Mouse (Mus musculus) embryo, embryonic 9.5 days (tissue): ENCODE results near the gene Tnfaip3.
A peak's percentile ranks its signal among the peaks of the same experiment; 100 is the strongest.

Experiments
- DNase-seq: peaks from one replicate; pipeline ENCODE4 v3.0.0-alpha.2; 2017; ENCODE audit errors: extremely low spot score

The Tnfaip3 gene

DNA sequence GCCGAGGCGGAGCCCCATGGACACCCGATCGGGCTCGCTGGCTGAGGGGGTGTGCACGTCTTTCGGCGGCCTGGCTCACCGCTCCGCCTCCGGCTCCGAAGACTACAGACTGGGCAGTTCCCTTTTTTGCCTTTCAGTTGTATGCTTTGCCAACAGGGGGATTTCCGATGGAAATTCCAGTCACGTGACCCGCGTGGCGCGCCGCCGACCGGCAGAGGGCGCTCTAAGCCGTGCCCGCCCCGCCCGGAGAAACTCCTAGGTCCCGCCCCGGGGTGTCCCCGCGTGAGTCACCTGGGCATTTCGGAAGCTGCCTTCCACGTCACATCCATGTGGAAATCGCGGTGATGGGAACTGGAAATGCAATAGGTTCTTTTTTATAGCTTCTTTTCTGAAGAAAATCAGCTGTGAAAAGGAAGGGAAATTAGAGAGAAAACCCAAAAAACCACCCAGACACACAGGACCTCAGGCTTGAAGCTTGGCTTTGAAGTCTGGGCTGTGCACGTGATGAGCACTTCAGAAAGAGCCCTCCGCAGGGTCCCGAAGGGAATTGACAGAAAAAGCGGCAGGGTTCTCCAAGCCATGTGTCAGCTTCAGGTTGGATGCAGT, at the start of gene Tnfaip3:
TSS of gene Tnfaip3 (minus strand) at position 401 of the 606 bp plus-strand sequence.
- peak; percentile 96 for DNase-seq

DNA sequence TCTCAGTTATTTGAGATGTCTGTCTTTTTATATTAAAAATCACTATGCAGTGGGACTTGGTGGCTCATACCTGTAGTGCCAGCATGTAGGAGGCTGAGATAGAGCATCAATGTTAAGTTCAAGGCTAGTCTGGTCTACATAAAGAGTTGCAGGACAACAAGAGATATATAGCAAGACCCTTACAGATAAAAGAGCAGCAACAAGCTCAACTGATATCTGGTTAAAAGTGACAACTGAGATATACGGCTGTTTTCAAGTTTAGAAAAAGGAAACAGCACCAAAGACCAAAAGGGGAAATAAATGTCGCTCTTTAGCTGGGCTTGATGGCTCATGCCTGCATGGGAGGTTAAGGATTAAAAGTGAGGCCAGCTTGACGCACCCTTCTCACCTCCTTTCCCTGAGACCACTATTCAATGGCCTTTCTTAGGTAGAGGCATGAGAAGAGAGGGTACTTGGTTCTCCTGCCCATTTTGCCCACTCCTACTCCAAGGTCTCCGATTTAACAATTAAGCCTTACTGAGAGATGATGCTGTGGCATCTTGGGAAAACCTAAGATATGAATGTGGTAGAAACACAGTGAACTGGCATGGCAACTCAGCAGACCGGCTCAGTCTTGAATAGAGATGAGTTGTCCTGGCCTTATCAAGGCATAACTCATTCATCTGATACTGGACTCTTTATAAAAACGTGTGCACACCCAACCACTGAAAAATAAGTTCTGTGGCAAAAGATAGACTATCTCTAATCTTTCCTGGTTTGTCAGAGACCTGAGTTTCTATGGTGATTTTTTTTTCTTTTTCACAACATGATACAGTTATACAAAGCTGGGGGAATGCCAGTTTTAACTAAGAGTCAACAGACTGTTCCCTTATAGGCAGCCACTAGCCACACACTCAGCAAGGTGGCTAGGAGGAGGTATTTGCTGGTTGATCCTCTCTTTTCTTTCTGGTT, 49.5 kb upstream of the Tnfaip3 start:
- DNase-seq: no peak

- no peak for DNase-seq
Observed at GRCm38 (mm10) chr10:19063670-19064069, 48.2 kb upstream of the Tnfaip3 start.

DNA sequence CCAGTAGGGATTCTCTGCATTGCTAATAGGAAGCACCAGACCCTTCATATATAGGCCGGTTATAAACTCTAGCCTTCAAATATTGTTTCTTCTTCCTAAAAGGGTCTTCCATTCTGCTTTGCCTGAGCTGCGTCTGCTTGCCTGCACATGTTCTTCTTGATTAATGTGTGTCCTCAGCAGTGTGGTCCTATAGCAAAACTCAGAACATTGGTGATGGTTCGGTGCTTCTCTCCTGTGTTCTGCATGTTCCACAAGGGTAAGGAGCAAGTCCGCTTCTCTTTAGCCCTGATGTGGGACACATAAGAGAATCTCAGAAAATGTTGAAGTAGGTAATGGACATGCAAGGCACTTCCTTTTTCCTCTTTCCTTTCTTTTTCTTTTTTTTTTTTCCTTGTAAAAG, 47.8 kb upstream of the Tnfaip3 start:
- DNase-seq: no peak

- no peak for DNase-seq
Observed at GRCm38 (mm10) chr10:19062098-19062905, 46.8 kb upstream of the Tnfaip3 start.

DNA sequence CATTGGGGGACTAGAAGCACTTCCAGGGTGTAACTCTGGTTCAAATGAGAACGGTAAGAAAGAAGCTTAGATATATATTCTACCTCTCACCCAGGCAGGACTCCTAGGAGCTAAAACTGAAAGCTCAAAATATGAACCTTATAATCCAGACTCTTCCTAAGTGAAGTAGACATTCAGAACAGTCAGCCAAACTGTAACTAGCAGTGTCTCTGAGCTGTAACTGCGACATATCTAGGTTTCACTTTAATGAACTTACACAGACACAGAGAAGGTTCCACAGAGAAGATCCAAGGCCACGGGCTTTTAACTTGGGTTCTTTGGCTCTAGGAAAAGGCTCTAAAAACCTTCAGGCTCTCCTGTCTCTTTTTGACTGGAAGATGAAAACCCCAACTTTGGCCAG, 45.7 kb upstream of the Tnfaip3 start:
- no peak for DNase-seq

GRCm38 (mm10) chr10:19053524-19053923, 38.1 kb upstream of the Tnfaip3 start:
- DNase-seq: no peak

DNA sequence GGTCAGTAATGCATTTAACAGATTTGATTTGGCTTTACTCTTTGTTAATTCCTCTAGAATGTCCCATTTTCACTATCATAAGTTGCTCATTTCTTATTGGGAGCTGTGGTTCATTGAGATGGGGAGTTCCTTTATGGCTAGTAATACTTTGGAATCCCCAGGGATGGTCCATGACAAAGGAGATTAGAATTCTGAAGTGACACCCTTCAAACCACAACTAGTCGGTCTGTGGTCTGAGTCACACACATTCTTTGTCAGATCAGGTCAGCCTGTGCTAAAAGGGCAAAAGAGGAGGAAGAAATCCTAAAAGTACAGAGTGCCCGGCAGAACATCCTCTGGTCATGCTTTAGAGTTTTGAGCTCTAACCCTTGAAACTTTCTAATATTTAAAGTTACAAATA, 30.5 kb upstream of the Tnfaip3 start:
- DNase-seq: no peak

GRCm38 (mm10) chr10:19044765-19045516, 29.5 kb upstream of the Tnfaip3 start:
- DNase-seq: no peak

DNA sequence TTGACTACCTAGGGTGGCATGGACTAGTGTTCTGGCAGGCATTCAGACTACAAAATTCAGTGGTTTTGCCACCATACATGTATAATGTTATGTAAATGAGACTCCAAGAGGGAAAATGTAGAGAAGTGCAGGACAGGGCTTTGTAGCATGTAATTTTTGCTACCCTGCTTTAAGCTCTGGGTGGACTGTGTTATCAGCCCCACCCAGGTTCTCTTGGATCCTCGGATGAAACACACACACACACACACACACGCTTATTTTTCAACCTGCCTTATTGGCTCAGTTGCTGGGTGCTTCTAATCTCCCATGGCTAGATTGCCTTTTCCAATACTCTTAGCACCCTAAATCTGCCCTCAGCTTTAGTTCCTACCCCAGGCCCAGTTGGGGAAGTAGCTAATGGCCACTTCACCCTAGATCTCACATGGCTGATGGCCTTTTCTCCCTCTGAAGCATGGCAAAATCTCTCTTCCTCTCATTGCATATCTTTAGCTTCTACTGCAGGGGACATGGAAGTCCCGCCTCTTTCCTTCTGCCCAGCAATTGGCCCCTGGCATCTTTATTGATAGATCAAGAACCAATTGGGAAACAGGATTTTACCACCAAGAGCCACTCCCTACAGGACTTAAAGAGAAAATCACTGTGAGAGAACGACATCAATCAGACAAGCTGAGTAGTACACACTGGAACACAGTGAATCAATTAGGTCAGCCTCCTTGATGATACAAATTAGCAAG, 28.2 kb upstream of the Tnfaip3 start:
- DNase-seq: no peak

DNA sequence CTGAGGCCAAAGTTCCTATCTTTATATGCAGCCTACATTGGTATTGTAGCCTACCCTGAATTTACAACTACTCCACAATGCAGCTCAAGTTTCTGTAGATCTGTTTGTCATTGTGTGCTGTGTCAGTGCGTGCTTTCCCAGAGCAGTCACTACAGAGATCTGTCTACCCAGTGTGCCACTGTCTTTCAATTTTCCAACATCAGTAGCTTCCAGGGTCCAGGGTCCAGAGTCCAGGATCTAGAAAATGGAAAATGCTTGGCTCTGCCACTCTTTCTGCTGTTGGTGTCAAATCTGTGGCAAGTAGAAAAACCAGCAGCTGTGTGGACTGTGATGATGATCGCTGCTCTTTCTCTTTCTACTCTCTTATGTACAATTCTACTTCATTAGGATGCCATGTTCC, 24.7 kb upstream of the Tnfaip3 start:
- no peak for DNase-seq

- no peak for DNase-seq
Observed at GRCm38 (mm10) chr10:19034764-19035163, 19.3 kb upstream of the Tnfaip3 start.

DNA sequence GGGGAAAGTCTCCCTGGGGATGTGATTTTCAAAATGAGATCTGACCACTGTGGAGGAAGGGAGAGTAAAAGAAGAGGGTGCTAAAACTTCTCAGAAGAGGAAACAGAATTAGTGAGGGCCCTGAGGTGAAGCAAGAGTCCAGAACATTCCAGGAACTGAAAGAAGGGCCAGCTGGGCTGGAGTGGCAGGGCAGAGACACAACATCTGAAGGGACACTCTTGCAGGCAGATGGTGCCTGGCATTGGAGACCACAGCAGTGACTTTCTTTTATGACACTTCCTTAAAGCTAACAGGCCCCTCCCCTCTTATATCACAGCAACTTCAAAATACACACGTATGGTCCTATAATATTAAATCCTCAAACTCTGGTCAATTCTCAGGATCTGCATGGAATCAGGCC, 18.2 kb upstream of the Tnfaip3 start:
- DNase-seq: no peak

GRCm38 (mm10) chr10:19031875-19032274, 16.4 kb upstream of the Tnfaip3 start:
- no peak for DNase-seq

DNA sequence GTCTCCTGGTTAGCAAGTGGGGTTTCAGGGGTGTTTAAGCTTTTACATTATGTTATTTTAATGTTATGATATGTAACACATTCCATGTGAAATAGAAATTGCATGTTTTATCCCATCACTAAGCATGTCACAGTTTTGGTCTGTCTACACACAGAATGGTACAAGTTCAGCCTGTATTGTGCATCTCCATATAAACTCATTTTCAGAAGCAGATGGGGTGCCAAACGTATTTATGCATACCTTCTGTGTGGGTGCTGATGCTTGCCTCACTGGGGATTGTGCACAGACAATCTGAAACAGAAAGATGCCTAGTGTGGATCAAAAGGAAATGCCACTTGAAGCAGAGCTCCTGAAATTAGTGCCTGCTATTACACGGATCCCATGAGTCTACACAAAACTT, 15.2 kb upstream of the Tnfaip3 start:
- no peak for DNase-seq

DNA sequence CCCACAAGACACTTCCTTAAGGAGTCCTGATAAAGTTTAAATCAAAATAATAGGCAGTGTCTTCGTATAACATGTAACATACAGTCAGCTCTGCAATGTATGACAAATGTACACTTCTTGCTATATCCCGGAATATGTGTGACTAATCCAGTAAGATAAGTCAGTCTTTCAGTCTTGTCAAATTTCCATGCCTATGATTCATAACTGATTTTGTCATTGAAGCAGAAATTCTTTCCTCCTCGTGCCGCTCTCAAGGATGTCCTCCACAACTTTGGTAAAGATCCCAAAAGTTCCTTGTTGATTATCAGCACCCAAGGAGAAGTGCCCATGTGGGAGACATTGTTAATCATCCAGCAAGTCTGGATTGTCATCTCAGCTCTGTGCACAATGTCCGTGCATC, 11.3 kb upstream of the Tnfaip3 start:
- DNase-seq: no peak

- DNase-seq: no peak
Observed at GRCm38 (mm10) chr10:19024353-19024752, 8.9 kb upstream of the Tnfaip3 start.

DNA sequence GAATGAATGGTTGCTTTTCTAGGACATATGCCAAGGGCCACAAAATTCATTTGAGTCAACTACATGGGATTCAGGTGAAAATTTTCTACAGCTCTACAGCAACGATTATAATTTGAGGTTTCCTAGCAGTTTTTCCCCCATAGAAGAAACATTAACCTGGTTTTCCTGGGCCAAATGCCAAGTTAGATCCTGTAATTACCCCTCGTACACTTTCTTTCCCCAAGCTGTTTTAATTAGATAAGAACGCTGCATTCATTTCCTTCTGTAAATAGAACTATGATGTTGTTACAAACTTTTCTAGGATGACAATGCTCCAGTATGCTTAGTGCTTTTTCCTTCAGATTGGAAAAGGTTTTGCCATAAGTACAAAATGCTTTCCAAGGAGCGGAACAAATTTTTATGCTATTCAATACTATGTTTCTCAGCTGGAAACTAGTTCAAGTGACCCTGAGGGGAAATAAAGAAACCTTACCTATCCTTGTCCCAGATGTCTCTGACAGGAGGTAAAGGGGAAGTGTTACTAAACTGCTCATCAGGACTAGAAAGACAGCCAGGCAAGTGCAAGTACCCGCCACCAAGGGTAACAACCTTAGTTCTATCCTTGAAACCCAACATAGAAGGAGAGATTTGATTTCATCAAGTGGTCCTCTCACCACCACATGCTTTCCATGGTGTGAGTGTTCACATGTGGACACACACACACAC, 8.3 kb upstream of the Tnfaip3 start:
- no peak for DNase-seq

GRCm38 (mm10) chr10:19022272-19022671, 6.8 kb upstream of the Tnfaip3 start:
- DNase-seq: no peak

DNA sequence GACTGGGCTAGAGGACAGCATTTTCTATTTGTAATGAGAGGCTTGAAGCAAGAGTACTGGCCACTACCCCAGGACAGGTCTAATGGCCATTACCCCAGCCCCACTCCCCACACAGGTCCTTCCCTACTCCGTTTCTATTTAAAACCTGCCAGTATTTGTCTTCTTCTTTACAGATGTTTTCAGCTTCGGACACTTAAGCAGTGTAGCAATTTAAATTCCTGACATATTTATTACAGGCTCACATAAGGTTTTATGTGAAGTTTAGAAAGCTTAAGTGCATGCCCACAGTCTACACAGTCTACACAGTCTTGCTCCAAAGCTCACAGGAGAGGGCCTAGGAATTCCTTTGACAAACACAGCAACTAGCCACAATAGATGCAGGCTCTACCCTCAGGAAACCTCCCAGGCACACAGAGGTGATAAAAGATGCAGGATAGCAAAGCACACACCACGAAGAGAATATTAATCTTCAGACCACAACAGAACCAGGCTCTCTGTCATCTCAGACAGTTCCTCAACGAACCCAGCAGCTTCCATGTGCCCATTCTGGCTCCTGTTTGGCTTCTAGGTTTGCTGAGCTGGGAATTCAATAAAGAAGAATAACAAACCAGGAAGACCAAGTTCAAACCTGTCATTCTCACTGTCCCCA, 1.5 kb upstream of the Tnfaip3 start:
- DNase-seq: no peak
